Mouse (Mus musculus) left cerebral cortex, adult 2 months (tissue): ENCODE measurements around the gene Trmt1. TPM values are rescaled to one million over a fixed set of nuclear protein-coding genes. Genes with fewer than 3 reads are reported as not detected.

ENCODE experiments used
- DNase-seq, 2 experiments: peaks; one replicate each; pipeline ENCODE4 v3.0.0; 2021 to 2022; ENCODE audit warnings: low spot score in 2 of 2, mixed read lengths in 1 of 2; ENCODE audit errors: extremely low spot score in 1 of 2
- H3K27ac ChIP-seq: fragments of 200-600 bp; 2 replicates; pipeline ENCODE4 v1.8.1; 2022
- H3K4me3 ChIP-seq: fragments of 200-600 bp; 2 replicates; pipeline ENCODE4 v1.8.1; 2022
- CTCF ChIP-seq: fragments of 200-600 bp; IDR thresholded peaks from 2 replicates; pipeline ENCODE4 v1.8.1; 2022; ENCODE audit warnings: antibody characterized with exemption, mild to moderate bottlenecking, moderate library complexity
- intact Hi-C: fragments of 180-260 bp; cut with DNase I; formaldehyde crosslinking; loops from one replicate; pipeline ENCODE4 v1.15.1; 2025
- total RNA-seq, 2 experiments: library from RNA; stranded (reverse); gene quantifications; 2 replicates each; pipeline ENCODE4 v1.2.3; 2021

The Trmt1 gene
- total RNA-seq, 2 experiments from 2014 or later, result 108 to 115 TPM

DNA sequence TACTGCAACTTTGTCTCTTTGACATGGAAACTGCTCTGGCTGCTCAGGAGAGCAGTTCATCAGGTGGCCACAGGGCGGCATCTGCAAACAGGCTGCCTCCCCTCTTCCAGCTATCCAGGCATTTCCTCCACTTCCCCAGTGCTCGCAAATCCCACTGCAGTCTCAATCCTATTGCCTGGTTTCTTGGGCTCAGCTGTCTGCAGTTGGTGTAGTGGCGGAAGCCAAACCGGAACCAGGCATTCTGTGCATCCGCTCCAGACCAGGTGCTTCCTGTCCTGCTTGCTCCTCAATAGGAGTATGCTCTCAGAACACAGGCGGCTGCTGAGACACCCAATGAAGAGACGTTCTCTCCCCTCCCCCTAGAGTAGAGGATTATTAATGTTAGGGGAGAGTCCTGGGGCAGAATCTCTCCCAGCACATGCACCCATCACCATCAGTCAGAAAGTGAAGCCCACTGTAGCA, 13.8 kb downstream of the Trmt1 start:
- DNase-seq, result peak in 1 of 2 experiments; percentile 49
- Histone ChIP-seq H3K27ac (peak overlapping the region; percentile 75; the same call in 1 of the 2 replicates), H3K4me3 (no peak overlapping the region)
- peak; percentile 78 for TF ChIP-seq CTCF
- intact Hi-C loops, result loop anchor here (2.0 kb wide), 1 partner anchor 113 kb away; no protein-coding TSS in a partner anchor

DNA sequence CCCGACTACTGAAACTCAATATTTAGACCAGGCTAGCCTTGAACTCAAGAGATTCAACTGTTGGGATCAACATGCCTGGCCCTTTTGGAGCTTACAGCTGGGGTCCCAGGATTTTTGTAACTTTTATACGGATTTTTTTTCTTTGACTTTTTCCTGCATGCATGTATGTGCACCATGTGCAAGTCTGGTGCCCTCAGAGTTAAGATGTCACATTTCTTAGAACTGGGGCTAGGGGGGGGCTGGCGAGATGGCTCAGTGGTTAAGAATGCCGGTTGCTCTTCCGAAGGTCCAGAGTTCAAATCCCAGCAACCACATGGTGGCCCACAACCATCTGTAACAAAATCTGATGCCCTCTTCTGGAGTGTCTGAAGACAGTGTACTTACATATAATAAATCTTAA, 14.4 kb downstream of the Trmt1 start:
- peak overlapping the region; percentile 1; the same call in 1 of the 2 replicates for H3K27ac ChIP-seq
- intact Hi-C loops, result no loop called here
- H3K4me3 ChIP-seq, result no peak overlapping the region
- DNase-seq, result no peak
- no peak for TF ChIP-seq CTCF

DNA sequence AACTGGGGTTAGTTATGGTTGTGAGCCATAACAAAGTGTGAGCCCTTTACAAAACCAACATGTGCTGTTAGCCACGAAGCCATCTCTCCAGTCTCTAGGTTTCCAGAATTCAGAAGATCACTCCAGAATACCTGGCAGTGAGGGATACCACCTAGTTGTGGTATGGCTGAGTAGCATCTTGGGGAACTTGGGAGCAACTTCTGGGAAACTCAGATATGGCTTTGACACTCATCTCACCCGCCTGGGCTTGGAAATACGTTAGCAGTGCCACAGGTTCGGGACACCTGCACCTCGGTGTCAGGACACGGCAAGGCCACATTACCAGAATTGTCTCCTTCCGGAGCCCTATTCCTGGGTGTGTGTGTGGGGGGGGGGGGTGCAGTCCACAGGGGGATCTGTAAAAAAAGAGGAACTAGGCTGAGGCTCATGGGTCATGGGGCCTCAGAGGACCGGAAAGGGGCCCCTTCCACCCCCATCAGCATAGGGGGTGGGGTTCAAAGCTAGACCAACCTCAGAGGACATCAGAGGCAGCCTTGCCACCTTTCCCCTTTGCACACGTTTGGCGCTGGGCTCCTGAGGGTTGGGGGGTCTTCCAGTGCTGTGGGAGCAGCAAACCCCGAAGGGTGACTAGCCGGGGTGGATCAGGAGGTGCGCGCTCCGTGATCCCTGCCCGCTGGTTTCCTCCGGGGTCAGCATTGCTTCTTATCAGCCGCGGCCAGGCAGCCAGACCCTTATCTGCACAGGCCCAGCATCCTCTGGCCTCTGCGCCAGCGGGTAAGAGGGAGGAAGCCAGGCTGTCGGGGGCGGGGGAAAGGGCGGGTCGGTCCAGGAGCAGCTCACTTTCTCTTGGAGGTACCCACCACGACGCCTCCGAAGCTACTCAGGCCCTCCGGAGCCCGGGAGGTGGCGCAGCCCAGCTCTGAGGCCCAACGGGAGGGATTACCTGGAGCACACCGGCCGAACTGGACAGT, 15.1 kb downstream of the Trmt1 start, which contains the start of gene Lyl1:
Lyl1 (plus strand) TSS at position 517 of the 971 bp plus-strand sequence.
- peak; percentile 17 for TF ChIP-seq CTCF
- no peak for DNase-seq
- H3K4me3 ChIP-seq, result peak within 1 kb of the TSS; percentile 31
- intact Hi-C loops, result no loop called here
- H3K27ac ChIP-seq, result peak within 1 kb of the TSS; percentile 82

DNA sequence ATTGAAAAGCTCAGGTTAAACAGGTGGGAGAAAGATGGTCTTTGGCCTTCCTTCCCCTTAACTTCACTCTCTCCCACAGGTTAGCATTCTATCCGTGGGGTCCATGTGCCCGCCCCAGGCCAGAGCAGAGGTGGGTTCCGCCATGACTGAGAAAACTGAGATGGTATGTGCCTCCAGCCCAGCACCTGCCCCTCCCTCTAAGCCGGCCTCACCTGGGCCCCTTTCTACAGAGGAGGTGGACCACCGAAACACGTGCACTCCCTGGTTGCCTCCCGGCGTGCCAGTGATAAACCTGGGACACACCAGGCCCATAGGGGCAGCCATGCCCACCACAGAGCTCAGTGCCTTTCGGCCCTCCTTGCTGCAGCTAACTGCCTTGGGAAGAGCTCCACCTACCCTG, 16.5 kb downstream of the Trmt1 start:
- no peak for TF ChIP-seq CTCF
- intact Hi-C loops, result no loop called here
- H3K27ac ChIP-seq, result peak overlapping the region; percentile 82
- no peak for DNase-seq
- no peak overlapping the region for H3K4me3 ChIP-seq

DNA sequence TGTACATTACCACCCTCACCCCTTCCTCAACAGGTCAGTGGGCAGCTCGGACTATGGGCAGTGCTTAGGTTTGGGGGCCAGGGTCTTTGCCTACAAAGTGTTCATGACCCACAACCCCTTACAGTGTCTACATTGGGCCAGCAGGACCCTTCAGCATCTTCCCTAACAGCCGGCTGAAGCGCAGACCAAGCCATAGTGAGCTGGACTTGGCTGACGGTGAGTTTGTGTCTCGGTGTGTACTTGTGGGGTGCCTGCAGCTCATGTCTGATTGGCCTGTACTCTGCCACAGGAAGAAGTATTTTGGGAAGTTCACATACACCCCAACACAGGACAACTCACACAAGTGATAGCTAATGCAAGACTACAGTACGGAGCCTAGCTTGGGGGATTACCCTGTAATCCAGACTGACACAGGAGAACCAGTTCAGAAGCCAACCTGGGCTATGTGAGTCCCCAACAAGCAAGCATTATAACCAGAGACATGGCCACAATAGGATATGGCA, 16.9 kb downstream of the Trmt1 start:
- H3K27ac ChIP-seq, result peak overlapping the region; percentile 82

DNA sequence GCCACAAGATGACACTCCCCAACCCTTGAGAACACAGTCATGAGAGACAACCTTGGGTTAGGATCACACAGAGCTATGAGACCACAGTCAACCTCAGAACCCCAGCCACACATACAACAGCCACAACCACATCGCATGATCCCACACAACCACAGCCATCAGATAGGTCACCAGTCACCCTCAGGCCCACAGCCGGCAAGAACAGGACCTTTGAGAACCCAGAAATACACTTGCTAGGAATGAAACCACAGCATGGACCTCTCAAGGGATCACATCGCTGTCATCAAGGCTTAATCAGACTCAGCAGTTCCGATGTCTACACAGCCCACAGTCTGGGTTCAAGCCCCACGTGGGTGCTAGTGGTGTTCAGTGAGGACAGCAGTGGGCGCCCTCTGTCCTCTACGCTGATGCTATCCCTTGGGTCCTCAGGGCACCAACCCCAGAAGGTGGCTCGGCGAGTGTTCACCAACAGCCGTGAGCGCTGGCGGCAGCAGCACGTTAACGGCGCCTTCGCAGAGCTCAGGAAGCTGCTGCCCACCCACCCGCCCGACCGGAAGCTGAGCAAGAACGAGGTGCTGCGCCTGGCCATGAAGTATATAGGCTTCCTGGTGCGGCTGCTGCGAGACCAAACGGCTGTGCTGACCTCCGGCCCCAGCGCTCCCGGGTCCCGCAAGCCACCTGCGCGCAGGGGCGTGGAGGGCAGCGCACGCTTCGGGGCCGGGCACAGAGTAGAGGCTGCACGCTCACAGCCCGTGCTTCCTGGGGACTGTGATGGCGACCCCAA, 17.6 kb downstream of the Trmt1 start:
- Histone ChIP-seq H3K4me3 (peak overlapping the region; percentile 17; the same call in 1 of the 2 replicates), H3K27ac (peak overlapping the region; percentile 81)
- no peak for DNase-seq
- no peak for TF ChIP-seq CTCF
- intact Hi-C loops, result no loop called here

More for the DNA sequence above, 16.9 kb downstream of the Trmt1 start:
- no peak for TF ChIP-seq CTCF
- DNase-seq, result no peak
- intact Hi-C loops, result no loop called here
- no peak overlapping the region for H3K4me3 ChIP-seq

DNA sequence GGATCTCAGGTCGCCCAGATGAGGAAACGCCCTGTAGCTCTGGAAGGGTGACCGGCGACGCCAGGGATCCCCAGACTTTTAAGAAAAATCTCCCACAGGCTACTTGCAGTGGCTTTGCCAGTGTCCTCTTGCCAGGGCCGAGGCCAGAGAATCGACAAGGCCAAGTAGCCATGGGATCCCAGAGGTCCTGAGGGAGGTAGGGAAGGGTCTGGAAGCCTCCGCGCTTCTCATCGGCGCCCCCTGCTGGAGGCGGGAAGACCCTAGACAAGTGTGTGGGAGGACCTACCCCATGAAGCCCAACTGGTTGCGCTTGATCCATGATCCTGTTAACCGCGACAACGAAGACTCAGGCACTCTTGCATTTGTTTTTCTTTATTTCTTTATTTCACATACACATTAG, 18.2 kb downstream of the Trmt1 start:
- peak; percentile 57 to 69 for DNase-seq
- H3K4me3 ChIP-seq, result peak overlapping the region; percentile 17; the same call in 1 of the 2 replicates
- H3K27ac ChIP-seq, result peak overlapping the region; percentile 81
- intact Hi-C loops, result no loop called here
- TF ChIP-seq CTCF, result peak; percentile 73

DNA sequence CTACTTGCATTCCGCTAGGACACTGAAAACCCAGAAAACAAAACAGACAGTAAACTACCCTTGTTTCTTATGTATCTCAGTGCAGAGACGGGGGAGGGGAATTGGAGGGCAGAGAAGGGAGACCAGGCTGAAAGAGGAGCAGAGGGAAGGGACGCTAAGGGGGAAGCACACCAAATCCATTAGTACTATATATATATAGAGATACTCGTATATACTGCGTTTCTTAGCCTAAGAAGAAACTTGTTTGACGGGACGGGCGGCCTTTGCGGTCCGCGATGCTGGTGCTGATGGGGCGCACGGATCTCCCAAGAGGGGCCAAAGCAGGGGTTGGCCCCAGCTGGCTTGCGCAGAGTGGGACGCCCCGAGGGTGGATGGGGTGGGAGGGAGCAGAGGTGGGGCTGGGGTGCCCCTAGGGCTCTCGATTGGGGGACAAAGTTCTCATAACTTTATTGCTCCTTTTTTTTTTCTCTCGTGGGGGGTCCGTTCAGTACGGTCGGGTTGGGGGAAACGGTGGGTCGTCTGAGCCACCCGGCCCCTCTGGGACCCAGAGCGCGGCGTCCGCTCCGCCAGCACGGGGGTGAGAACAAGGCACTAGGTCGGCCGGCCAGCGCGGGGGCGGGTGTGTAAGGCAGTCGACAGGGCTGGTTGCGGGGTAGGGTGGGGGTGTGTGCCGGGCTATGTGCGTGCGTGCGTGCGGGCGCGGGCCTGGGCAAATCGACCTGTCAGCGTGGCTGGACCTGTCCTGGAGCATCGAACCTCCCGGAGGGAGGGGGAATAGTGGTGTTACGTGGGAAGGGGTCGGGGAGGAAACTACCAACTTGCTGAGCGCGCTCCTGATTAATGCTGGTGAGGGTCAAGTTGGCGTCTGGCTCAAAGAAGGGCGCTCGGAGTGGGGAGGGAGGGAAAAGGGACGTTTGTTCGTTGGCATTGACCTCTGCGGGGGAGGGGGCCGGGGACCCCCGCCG, 19.0 kb downstream of the Trmt1 start:
- intact Hi-C loops, result no loop called here
- peak overlapping the region; percentile 29; the same call in 1 of the 2 replicates for H3K4me3 ChIP-seq
- no peak for TF ChIP-seq CTCF
- peak overlapping the region; percentile 74 for H3K27ac ChIP-seq
- no peak for DNase-seq

DNA sequence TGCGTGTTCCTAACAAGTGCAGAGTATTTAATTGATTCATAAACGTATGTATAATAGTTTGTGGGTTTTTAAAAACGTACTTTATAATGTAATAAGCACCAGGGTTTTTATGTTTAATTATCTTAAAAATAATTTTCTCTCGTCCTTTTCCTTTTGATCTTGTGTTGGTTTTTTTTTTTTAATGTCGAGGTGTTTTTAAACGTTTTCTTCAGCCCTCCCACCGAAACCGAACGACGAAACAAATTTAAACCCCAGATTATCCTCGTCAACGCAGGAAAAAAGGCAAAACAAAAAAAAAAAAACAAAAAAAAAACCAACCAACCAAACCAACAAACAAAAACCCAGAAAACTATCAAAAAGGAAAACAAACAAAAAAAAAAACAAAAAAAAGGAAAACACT, 19.9 kb downstream of the Trmt1 start:
- intact Hi-C loops, result no loop called here
- H3K27ac ChIP-seq, result peak overlapping the region; percentile 25
- peak overlapping the region; percentile 29; the same call in 1 of the 2 replicates for H3K4me3 ChIP-seq
- TF ChIP-seq CTCF, result no peak
- no peak for DNase-seq

DNA sequence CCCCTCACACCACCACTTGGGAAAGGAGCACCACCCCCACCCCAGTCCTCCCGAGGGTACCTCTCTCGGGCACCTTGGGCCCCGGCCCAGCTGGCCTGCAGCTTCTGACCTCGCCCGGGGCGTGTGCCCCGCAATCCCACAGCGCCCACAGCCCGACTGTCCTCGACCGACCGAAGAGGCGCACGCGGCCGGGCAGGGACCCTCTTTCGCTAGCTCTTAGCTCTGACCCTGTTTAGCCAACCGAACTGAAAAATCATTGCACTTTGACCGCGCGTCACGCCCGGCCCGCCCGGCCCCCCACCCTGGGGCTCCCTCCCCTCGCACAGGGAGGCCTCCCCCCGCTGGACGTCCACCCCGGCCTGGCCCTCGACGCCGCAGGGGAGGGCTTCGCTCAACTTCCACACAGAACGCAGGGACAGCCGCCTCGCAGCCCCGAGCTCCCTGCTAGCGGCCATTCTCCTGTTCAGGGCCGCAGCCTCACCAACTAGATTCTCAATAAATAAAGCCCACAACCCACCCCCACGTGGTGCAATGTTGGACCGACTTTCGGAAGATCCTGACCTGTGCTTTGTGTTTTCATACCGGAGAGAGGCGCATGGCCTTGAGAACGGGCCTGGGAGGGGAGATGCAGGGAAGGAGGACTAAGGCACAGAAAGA, 20.6 kb downstream of the Trmt1 start:
- no peak for TF ChIP-seq CTCF
- intact Hi-C loops, result no loop called here
- no peak for DNase-seq
- Histone ChIP-seq H3K4me3 (peak overlapping the region; percentile 17; the same call in 1 of the 2 replicates), H3K27ac (peak overlapping the region; percentile 72)
